9 mouse cellular contexts compared by ENCODE assay signal in genomic region chr7:45490822-45491221, GRCm38 (mm10). TPM values are rescaled to one million over a fixed set of nuclear protein-coding genes. Genes with fewer than 3 reads are reported as not detected.
A peak's percentile ranks its signal among the peaks of the same experiment; 100 is the strongest.
DNase-seq lines count a peak whose midpoint lies in the region; ATAC-seq and TF ChIP-seq lines count a peak whose summit lies in the region.
"Had no signal": no experiment of that assay in that cellular context is flagged by ENCODE, and none has a peak within 500 bp of the region (broad histone marks: within the 10 kb centered on the region; RNA-seq: fewer than 3 reads in every experiment).

No protein-coding gene starts in this region.

- TF ChIP-seq EP300 in heart, adult 2 months (IDR thresholded peaks at IDR 0.05; ENCODE audit: insufficient read depth, low read depth, low read length), result no peak

- peak overlapping the region; percentile 41; the same call in 1 of the 2 replicates for H3K27ac ChIP-seq in heart, adult 2 months
- peak overlapping the region; percentile 74 for H3K27ac ChIP-seq in liver, embryonic 12.5 days
- H3K27ac ChIP-seq: lung, embryonic 15.5 days had no signal

- TF ChIP-seq CTCF in heart, adult 2 months (IDR thresholded peaks at IDR 0.05), result no peak

- no peak for DNase-seq in heart, adult 2 months
- DNase-seq in heart, adult 8-10 months (ENCODE audit: low spot score), result no peak
- peak; percentile 46 for DNase-seq in right cerebral cortex, adult 2 months (ENCODE audit: low spot score in 2 of 2)
- no peak for DNase-seq in right cerebral cortex, postnatal 14 days
- DNase-seq in urinary bladder, postnatal 36 days (ENCODE audit: low spot score in 2 of 2), result no peak
- DNase-seq in layer of hippocampus, adult 9-10 months (ENCODE audit: low spot score), result no peak
- DNase-seq in left cerebral cortex, adult 9 months (ENCODE audit: low spot score in 2 of 2), result no peak

- no peak overlapping the region for H3K4me3 ChIP-seq in heart, adult 2 months
- peak overlapping the region; percentile 18; the same call in 1 of the 2 replicates for H3K4me3 ChIP-seq in liver, embryonic 12.5 days
- H3K4me3 ChIP-seq: lung, embryonic 15.5 days had no signal

- 54% methylated on average over 9 of the region's 9 CpGs for WGBS in heart, adult 2 months
- 60% methylated on average over 9 of the region's 9 CpGs for WGBS in liver, embryonic 12.5 days (ENCODE audit: insufficient replicate concordance)

- H3K4me2 ChIP-seq in liver, embryonic 12.5 days, result peak overlapping the region; percentile 48
- H3K4me2 ChIP-seq: lung, embryonic 15.5 days had no signal

- no peaks in the 10 kb centered on the region for H3K27me3 ChIP-seq in heart, adult 2 months (ENCODE audit: control insufficient read depth, insufficient read depth, low read length)
- no peaks in the 10 kb centered on the region for H3K27me3 ChIP-seq in liver, embryonic 12.5 days (replicated peaks)
- H3K27me3 ChIP-seq: lung, embryonic 15.5 days had no signal

- no peaks in the 10 kb centered on the region for H3K9me3 ChIP-seq in liver, embryonic 12.5 days (replicated peaks)
- H3K9me3 ChIP-seq: lung, embryonic 15.5 days had no signal

- no peaks in the 10 kb centered on the region for H3K36me3 ChIP-seq in heart, adult 2 months (ENCODE audit: control insufficient read depth, insufficient read depth, low read length)
- peaks cover 40% of the 10 kb centered on the region for H3K36me3 ChIP-seq in liver, embryonic 12.5 days

- no peak for TF ChIP-seq POLR2A in heart, adult 2 months (IDR thresholded peaks at IDR 0.05; ENCODE audit: insufficient read depth, low read depth, low read length)

- peaks cover 4% of the 10 kb centered on the region for H3K4me1 ChIP-seq in heart, adult 2 months (ENCODE audit: control insufficient read depth, insufficient read depth, low read length)
- peaks cover 80% of the 10 kb centered on the region for H3K4me1 ChIP-seq in liver, embryonic 12.5 days

- ATAC-seq in liver, embryonic 12.5 days, result no peak

- H3K79me2 ChIP-seq in heart, adult 2 months (replicated peaks; ENCODE audit: control insufficient read depth, insufficient read depth, low read length), result no peaks in the 10 kb centered on the region

- intact Hi-C loops in heart, adult 2 months (cut with DNase I), result no loop called here

- H3K9ac ChIP-seq in heart, adult 2 months (ENCODE audit: low read depth, low read length), result no peak overlapping the region
- H3K9ac ChIP-seq in liver, embryonic 12.5 days, result peak overlapping the region; percentile 22
- H3K9ac ChIP-seq: lung, embryonic 15.5 days had no signal

RNA-seq across cellular contexts. Expression of gene Dhdh, which starts 2.2 kb away (rescaled TPM):
- total RNA-seq in heart, adult 2 months (2021), result 1 to 10 TPM; 8.2 to 8.9 TPM
- 6.4 and 10.1 TPM in 2 replicates for polyA plus RNA-seq in heart, adult 2 months (2012; rRNA removed)
- total RNA-seq in heart, adult 8-10 months (2022), result 10 to 100 TPM; 10.2 to 12.8 (median 11.5) TPM
- 2.8 and 3.1 TPM in 2 replicates for polyA plus RNA-seq in liver, embryonic 12.5 days (2016; fragmentation: Nextera tagmentation; extraction: Ambion mirVana)

RNA-seq across cellular contexts. Expression of gene Gm45808, which starts 4.2 kb away (rescaled TPM):
- total RNA-seq in heart, adult 2 months (2021), result 1 to 10 TPM; 4.8 to 8.1 TPM
- polyA plus RNA-seq in heart, adult 2 months (2012; rRNA removed), result 1.6 and 2.5 TPM in 2 replicates
- total RNA-seq in heart, adult 8-10 months (2022), result 1 to 10 TPM; 3.8 to 8.5 (median 7.6) TPM
- not detected in 2 replicates for polyA plus RNA-seq in liver, embryonic 12.5 days (2016; fragmentation: Nextera tagmentation; extraction: Ambion mirVana)
- polyA plus RNA-seq: lung, embryonic 15.5 days had no signal

RNA-seq across cellular contexts. Expression of gene Tulp2, which starts 9.1 kb away (rescaled TPM):
- not detected for total RNA-seq in heart, adult 2 months (2021)
- 0.20 and 0.27 TPM in 2 replicates for polyA plus RNA-seq in heart, adult 2 months (2012; rRNA removed)
- not detected for total RNA-seq in heart, adult 8-10 months (2022)
- 1.9 and 2.0 TPM in 2 replicates for polyA plus RNA-seq in liver, embryonic 12.5 days (2016; fragmentation: Nextera tagmentation; extraction: Ambion mirVana)

RNA-seq across cellular contexts. Expression of gene Nucb1, which starts 19.4 kb away (rescaled TPM):
- 100 to 1,000 TPM; 132 to 152 TPM for total RNA-seq in heart, adult 2 months (2021)
- polyA plus RNA-seq in heart, adult 2 months (2012; rRNA removed), result 158 and 177 TPM in 2 replicates
- 100 to 1,000 TPM; 130 to 149 (median 139) TPM for total RNA-seq in heart, adult 8-10 months (2022)
- 140 and 146 TPM in 2 replicates for polyA plus RNA-seq in liver, embryonic 12.5 days (2016; fragmentation: Nextera tagmentation; extraction: Ambion mirVana)

RNA-seq across cellular contexts. Expression of gene Bax, which starts 24.1 kb away (rescaled TPM):
- total RNA-seq in heart, adult 2 months (2021), result 10 to 100 TPM; 21.9 to 25.9 TPM
- 46.6 and 47.2 TPM in 2 replicates for polyA plus RNA-seq in heart, adult 2 months (2012; rRNA removed)
- total RNA-seq in heart, adult 8-10 months (2022), result 10 to 100 TPM; 24.3 to 26.9 (median 26.2) TPM
- 147 and 155 TPM in 2 replicates for polyA plus RNA-seq in liver, embryonic 12.5 days (2016; fragmentation: Nextera tagmentation; extraction: Ambion mirVana)

Comparison
In these comparisons a context has a peak if more than half of its experiments do, and no peak if none do; other contexts are left out.
1. DNase-seq: peak in right cerebral cortex, adult 2 months (2 of 2); none in heart, adult 2 months (0 of 2), heart, adult 8-10 months (single experiment), right cerebral cortex, postnatal 14 days (single experiment), urinary bladder, postnatal 36 days (0 of 2), layer of hippocampus, adult 9-10 months (single experiment) and left cerebral cortex, adult 9 months (0 of 2).